Mouse (Mus musculus): ENCODE results near the gene Ccsap. TPM values are rescaled to one million over a fixed set of nuclear protein-coding genes. Genes with fewer than 3 reads are reported as not detected.
A peak's percentile ranks its signal among the peaks of the same experiment; 100 is the strongest.

Gene Ccsap
- polyA plus RNA-seq, 1 experiment from 2014 or later, result 3.6 TPM

- H3K27ac ChIP-seq, result no peak overlapping the region
- H3K9me3 ChIP-seq, result no peaks in the 10 kb centered on the region
- 2% methylated on average over 49 of the region's 49 CpGs for WGBS
- no peak for ATAC-seq (ENCODE audit: low FRiP score, low read depth)
- H3K4me2 ChIP-seq (replicated peaks), result peak overlapping the region; percentile 59
- H3K9ac ChIP-seq, result no peak overlapping the region
- peaks cover 16% of the 10 kb centered on the region for H3K4me1 ChIP-seq
- no peaks in the 10 kb centered on the region for H3K36me3 ChIP-seq
- peaks cover 81% of the 10 kb centered on the region for H3K27me3 ChIP-seq
- peak overlapping the region; percentile 35 for H3K4me3 ChIP-seq
These were observed 32.0 kb upstream of the Ccsap start for GRCm38 (mm10) chr8:123891883-123892585.

GRCm38 (mm10) chr8:123891271-123891670 is 31.3 kb upstream of the Ccsap start:
- H3K9ac ChIP-seq, result no peak overlapping the region
- no peaks in the 10 kb centered on the region for H3K9me3 ChIP-seq
- no peak overlapping the region for H3K27ac ChIP-seq
- peak overlapping the region; percentile 59 for H3K4me2 ChIP-seq (replicated peaks)
- no peaks in the 10 kb centered on the region for H3K36me3 ChIP-seq
- peaks cover 16% of the 10 kb centered on the region for H3K4me1 ChIP-seq
- peaks cover 81% of the 10 kb centered on the region for H3K27me3 ChIP-seq
- ATAC-seq (ENCODE audit: low FRiP score, low read depth), result no peak
- 1% methylated on average over 11 of the region's 11 CpGs for WGBS
- H3K4me3 ChIP-seq, result peak overlapping the region; percentile 35

- no peak overlapping the region for H3K4me2 ChIP-seq (replicated peaks)
- no peak overlapping the region for H3K9ac ChIP-seq
- peaks cover 81% of the 10 kb centered on the region for H3K27me3 ChIP-seq
- H3K4me3 ChIP-seq, result no peak overlapping the region
- H3K36me3 ChIP-seq, result no peaks in the 10 kb centered on the region
- H3K27ac ChIP-seq, result no peak overlapping the region
- no peaks in the 10 kb centered on the region for H3K9me3 ChIP-seq
- H3K4me1 ChIP-seq, result peaks cover 20% of the 10 kb centered on the region
- 76% methylated on average over 4 of the region's 4 CpGs for WGBS
- ATAC-seq (ENCODE audit: low FRiP score, low read depth), result no peak
These were observed 29.8 kb upstream of the Ccsap start for GRCm38 (mm10) chr8:123889797-123890196.

- no peak overlapping the region for H3K27ac ChIP-seq
- H3K9ac ChIP-seq, result no peak overlapping the region
- WGBS, result 88% methylated on average over 2 of the region's 2 CpGs
- peaks cover 27% of the 10 kb centered on the region for H3K4me1 ChIP-seq
- H3K4me3 ChIP-seq, result no peak overlapping the region
- ATAC-seq (ENCODE audit: low FRiP score, low read depth), result no peak
- H3K9me3 ChIP-seq, result no peaks in the 10 kb centered on the region
- no peaks in the 10 kb centered on the region for H3K36me3 ChIP-seq
- H3K4me2 ChIP-seq (replicated peaks), result no peak overlapping the region
- peaks cover 78% of the 10 kb centered on the region for H3K27me3 ChIP-seq
These were observed 27.9 kb upstream of the Ccsap start for GRCm38 (mm10) chr8:123887956-123888355.

GRCm38 (mm10) chr8:123887163-123887562 is 27.2 kb upstream of the Ccsap start:
- no peak for ATAC-seq (ENCODE audit: low FRiP score, low read depth)
- no peaks in the 10 kb centered on the region for H3K36me3 ChIP-seq
- H3K4me1 ChIP-seq, result peaks cover 20% of the 10 kb centered on the region
- no peaks in the 10 kb centered on the region for H3K9me3 ChIP-seq
- H3K27ac ChIP-seq, result no peak overlapping the region
- 90% methylated on average over 4 of the region's 4 CpGs for WGBS
- H3K9ac ChIP-seq, result no peak overlapping the region
- no peak overlapping the region for H3K4me2 ChIP-seq (replicated peaks)
- H3K4me3 ChIP-seq, result no peak overlapping the region
- H3K27me3 ChIP-seq, result peaks cover 70% of the 10 kb centered on the region

GRCm38 (mm10) chr8:123884721-123885565 is 24.9 kb upstream of the Ccsap start:
- Histone ChIP-seq H3K9me3 (no peaks in the 10 kb centered on the region), H3K27ac (0 out of 2 replicates have a peak overlapping the region, but pooled peaks have one; percentile 0), H3K4me2 (replicated peaks) (peak overlapping the region; percentile 30), H3K36me3 (no peaks in the 10 kb centered on the region), H3K4me1 (peaks cover 12% of the 10 kb centered on the region), H3K27me3 (peaks cover 49% of the 10 kb centered on the region), H3K4me3 (no peak overlapping the region), H3K9ac (no peak overlapping the region)
- WGBS, result 3% methylated on average over 13 of the region's 14 CpGs
- peak; percentile 72 for ATAC-seq (ENCODE audit: low FRiP score, low read depth)

GRCm38 (mm10) chr8:123883094-123883493 is 23.1 kb upstream of the Ccsap start:
- H3K4me3 ChIP-seq, result no peak overlapping the region
- no peak overlapping the region for H3K27ac ChIP-seq
- H3K36me3 ChIP-seq, result no peaks in the 10 kb centered on the region
- H3K9me3 ChIP-seq, result no peaks in the 10 kb centered on the region
- WGBS, result 61% methylated on average over 4 of the region's 4 CpGs
- peak; percentile 68 for ATAC-seq (ENCODE audit: low FRiP score, low read depth)
- peaks cover 38% of the 10 kb centered on the region for H3K27me3 ChIP-seq
- no peak overlapping the region for H3K4me2 ChIP-seq (replicated peaks)
- H3K4me1 ChIP-seq, result peaks cover 12% of the 10 kb centered on the region
- no peak overlapping the region for H3K9ac ChIP-seq

GRCm38 (mm10) chr8:123882412-123882811 is 22.4 kb upstream of the Ccsap start:
- Histone ChIP-seq H3K27ac (no peak overlapping the region), H3K9me3 (no peaks in the 10 kb centered on the region), H3K9ac (no peak overlapping the region), H3K4me1 (peaks cover 12% of the 10 kb centered on the region), H3K27me3 (peaks cover 38% of the 10 kb centered on the region), H3K4me3 (no peak overlapping the region), H3K4me2 (replicated peaks) (no peak overlapping the region), H3K36me3 (no peaks in the 10 kb centered on the region)
- WGBS, result 65% methylated on average over 2 of the region's 2 CpGs
- ATAC-seq (ENCODE audit: low FRiP score, low read depth), result no peak

- Histone ChIP-seq H3K27me3 (peaks cover 26% of the 10 kb centered on the region), H3K9me3 (no peaks in the 10 kb centered on the region), H3K4me2 (replicated peaks) (no peak overlapping the region), H3K4me3 (no peak overlapping the region), H3K36me3 (no peaks in the 10 kb centered on the region), H3K27ac (no peak overlapping the region), H3K9ac (no peak overlapping the region), H3K4me1 (peaks cover 12% of the 10 kb centered on the region)
- WGBS, result 42% methylated on average over 4 of the region's 4 CpGs
- no peak for ATAC-seq (ENCODE audit: low FRiP score, low read depth)
These were observed 20.9 kb upstream of the Ccsap start for GRCm38 (mm10) chr8:123880821-123881350.

GRCm38 (mm10) chr8:123880271-123880670 is 20.3 kb upstream of the Ccsap start:
- Histone ChIP-seq H3K27me3 (peaks cover 19% of the 10 kb centered on the region), H3K4me2 (replicated peaks) (no peak overlapping the region), H3K9ac (no peak overlapping the region), H3K27ac (no peak overlapping the region), H3K36me3 (no peaks in the 10 kb centered on the region), H3K4me3 (no peak overlapping the region), H3K9me3 (no peaks in the 10 kb centered on the region), H3K4me1 (peaks cover 12% of the 10 kb centered on the region)
- ATAC-seq (ENCODE audit: low FRiP score, low read depth), result no peak
- 67% methylated on average over 10 of the region's 10 CpGs for WGBS

- H3K36me3 ChIP-seq, result no peaks in the 10 kb centered on the region
- H3K9ac ChIP-seq, result no peak overlapping the region
- 66% methylated on average over 2 of the region's 2 CpGs for WGBS
- ATAC-seq (ENCODE audit: low FRiP score, low read depth), result no peak
- no peak overlapping the region for H3K27ac ChIP-seq
- no peak overlapping the region for H3K4me2 ChIP-seq (replicated peaks)
- no peaks in the 10 kb centered on the region for H3K9me3 ChIP-seq
- no peaks in the 10 kb centered on the region for H3K27me3 ChIP-seq
- H3K4me1 ChIP-seq, result no peaks in the 10 kb centered on the region
- no peak overlapping the region for H3K4me3 ChIP-seq
These were observed 17.9 kb upstream of the Ccsap start for GRCm38 (mm10) chr8:123877865-123878264.

- Histone ChIP-seq H3K27ac (no peak overlapping the region), H3K4me3 (no peak overlapping the region), H3K27me3 (no peaks in the 10 kb centered on the region), H3K4me2 (replicated peaks) (no peak overlapping the region), H3K4me1 (0 out of 2 replicates have a peak, but pooled peaks cover 4% of the 10 kb centered on the region), H3K36me3 (no peaks in the 10 kb centered on the region), H3K9ac (no peak overlapping the region), H3K9me3 (no peaks in the 10 kb centered on the region)
- ATAC-seq (ENCODE audit: low FRiP score, low read depth), result no peak
- WGBS, result 85% methylated on average over 11 of the region's 11 CpGs
These were observed 14.3 kb upstream of the Ccsap start for GRCm38 (mm10) chr8:123874324-123874723.

All from limb, embryonic 13.5 days (tissue).